Comparison of ENCODE assay signal across 16 mouse cellular contexts in genomic region chr3:86832115-86832514, GRCm38 (mm10).
DNase-seq lines count a peak whose midpoint lies in the region; ATAC-seq and TF ChIP-seq lines count a peak whose summit lies in the region.
"Had no signal": no experiment of that assay in that cellular context is flagged by ENCODE, and none has a peak within 500 bp of the region (broad histone marks: within the 10 kb centered on the region; RNA-seq: fewer than 3 reads in every experiment).

No protein-coding gene starts in this region.

- TF ChIP-seq CTCF in midbrain, postnatal 0 days (IDR thresholded peaks at IDR 0.05) = no peak

- peaks cover 11% of the 10 kb centered on the region; the same call in 1 of the 2 replicates for H3K36me3 ChIP-seq in hindbrain, embryonic 12.5 days
- no peaks in the 10 kb centered on the region for H3K36me3 ChIP-seq in hindbrain, embryonic 11.5 days (ENCODE audit: control insufficient read depth, insufficient read depth, low read length)
- H3K36me3 ChIP-seq in midbrain, embryonic 13.5 days = peaks cover 14% of the 10 kb centered on the region
- no peaks in the 10 kb centered on the region for H3K36me3 ChIP-seq in midbrain, postnatal 0 days (ENCODE audit: insufficient read depth, low read length)
- H3K36me3 ChIP-seq in forebrain, embryonic 15.5 days = peaks cover 11% of the 10 kb centered on the region
- no peaks in the 10 kb centered on the region for H3K36me3 ChIP-seq in neural tube, embryonic 14.5 days (ENCODE audit: control insufficient read depth, insufficient read depth, low read length)
- H3K36me3 ChIP-seq: heart, embryonic 10.5 days; liver, embryonic 12.5 days had no signal

- H3K4me2 ChIP-seq in hindbrain, embryonic 12.5 days (replicated peaks) = no peak overlapping the region
- H3K4me2 ChIP-seq in hindbrain, embryonic 11.5 days (replicated peaks; ENCODE audit: low read depth, low read length) = no peak overlapping the region
- H3K4me2 ChIP-seq in midbrain, embryonic 13.5 days (replicated peaks) = no peak overlapping the region
- H3K4me2 ChIP-seq in midbrain, postnatal 0 days (ENCODE audit: low read depth, low read length, poor library complexity, severe bottlenecking) = no peak overlapping the region
- peak overlapping the region; percentile 4; the same call in 1 of the 2 replicates for H3K4me2 ChIP-seq in forebrain, embryonic 15.5 days (replicated peaks)
- H3K4me2 ChIP-seq in neural tube, embryonic 14.5 days (ENCODE audit: low read depth, low read length) = no peak overlapping the region
- H3K4me2 ChIP-seq: liver, embryonic 12.5 days had no signal

- peak; percentile 51; the same call in 1 of the 2 replicates for ATAC-seq in hindbrain, embryonic 12.5 days (ENCODE audit: low FRiP score)
- no peak for ATAC-seq in hindbrain, embryonic 11.5 days (ENCODE audit: low FRiP score)
- ATAC-seq in midbrain, embryonic 13.5 days = no peak
- no peak for ATAC-seq in midbrain, postnatal 0 days (ENCODE audit: low FRiP score)
- 0 out of 2 replicates have a peak, but pooled peaks have one; percentile 23 for ATAC-seq in forebrain, embryonic 15.5 days (replicated peaks)
- peak; percentile 30; the same call in 1 of the 2 replicates for ATAC-seq in neural tube, embryonic 14.5 days (ENCODE audit: low read depth)
- ATAC-seq: liver, embryonic 12.5 days had no signal

- H3K27ac ChIP-seq in hindbrain, embryonic 12.5 days = no peak overlapping the region; the same call in 1 of the 2 replicates
- no peak overlapping the region for H3K27ac ChIP-seq in hindbrain, embryonic 11.5 days (ENCODE audit: low read depth, low read length)
- H3K27ac ChIP-seq in midbrain, embryonic 13.5 days = 0 out of 2 replicates have a peak overlapping the region, but pooled peaks have one; percentile 49
- no peak overlapping the region for H3K27ac ChIP-seq in midbrain, postnatal 0 days (ENCODE audit: low read depth, low read length)
- peak overlapping the region; percentile 80 for H3K27ac ChIP-seq in forebrain, embryonic 15.5 days (replicated peaks)
- peak overlapping the region; percentile 22; the same call in 1 of the 2 replicates for H3K27ac ChIP-seq in neural tube, embryonic 14.5 days (ENCODE audit: low read depth, low read length)
- H3K27ac ChIP-seq: heart, embryonic 10.5 days; liver, embryonic 12.5 days had no signal

- 74% methylated on average over 8 of the region's 8 CpGs for WGBS in hindbrain, embryonic 12.5 days
- WGBS in hindbrain, embryonic 11.5 days = 76% methylated on average over 8 of the region's 8 CpGs
- 61% methylated on average over 8 of the region's 8 CpGs for WGBS in midbrain, embryonic 13.5 days
- 65% methylated on average over 8 of the region's 8 CpGs for WGBS in midbrain, postnatal 0 days
- WGBS in forebrain, embryonic 15.5 days = 23% methylated on average over 8 of the region's 8 CpGs
- WGBS in neural tube, embryonic 14.5 days = 29% methylated on average over 8 of the region's 8 CpGs

- H3K27me3 ChIP-seq in hindbrain, embryonic 12.5 days = no peaks in the 10 kb centered on the region
- no peaks in the 10 kb centered on the region for H3K27me3 ChIP-seq in hindbrain, embryonic 11.5 days (ENCODE audit: control insufficient read depth, insufficient read depth, low read length)
- H3K27me3 ChIP-seq in midbrain, embryonic 13.5 days = no peaks in the 10 kb centered on the region
- no peaks in the 10 kb centered on the region for H3K27me3 ChIP-seq in midbrain, postnatal 0 days (ENCODE audit: insufficient read depth, low read length)
- no peaks in the 10 kb centered on the region for H3K27me3 ChIP-seq in forebrain, embryonic 15.5 days
- no peaks in the 10 kb centered on the region for H3K27me3 ChIP-seq in neural tube, embryonic 14.5 days (ENCODE audit: control insufficient read depth, insufficient read depth, low read length)
- H3K27me3 ChIP-seq: liver, embryonic 12.5 days had no signal

- no peak overlapping the region for H3K9ac ChIP-seq in hindbrain, embryonic 12.5 days
- H3K9ac ChIP-seq in hindbrain, embryonic 11.5 days (ENCODE audit: low read depth, low read length) = no peak overlapping the region
- H3K9ac ChIP-seq in midbrain, embryonic 13.5 days (replicated peaks) = no peak overlapping the region
- H3K9ac ChIP-seq in midbrain, postnatal 0 days (replicated peaks; ENCODE audit: low read length, poor library complexity, severe bottlenecking) = no peak overlapping the region
- H3K9ac ChIP-seq in forebrain, embryonic 15.5 days (replicated peaks) = no peak overlapping the region
- no peak overlapping the region for H3K9ac ChIP-seq in neural tube, embryonic 14.5 days (replicated peaks; ENCODE audit: low read depth, low read length)
- H3K9ac ChIP-seq: liver, embryonic 12.5 days had no signal

- DNase-seq in hindbrain, embryonic 11.5 days (ENCODE audit: low spot score) = no peak
- no peak for DNase-seq in midbrain, postnatal 0 days (ENCODE audit: low spot score)
- no peak for DNase-seq in kidney, postnatal 10 days
- no peak for DNase-seq in urinary bladder, postnatal 36 days (ENCODE audit: low spot score in 2 of 2)
- DNase-seq: adrenal gland, adult 2 months; cerebellum, postnatal 10 days; gastrocnemius, postnatal 14 days; kidney, adult 18-20 months; left cerebral cortex, postnatal 4 days; lung, postnatal 36 days had no signal

- H3K4me1 ChIP-seq in hindbrain, embryonic 12.5 days = peaks cover 29% of the 10 kb centered on the region
- no peaks in the 10 kb centered on the region for H3K4me1 ChIP-seq in hindbrain, embryonic 11.5 days (replicated peaks; ENCODE audit: control insufficient read depth, insufficient read depth, low read length)
- H3K4me1 ChIP-seq in midbrain, embryonic 13.5 days (replicated peaks) = peaks cover 37% of the 10 kb centered on the region
- peaks cover 3% of the 10 kb centered on the region; the same call in 1 of the 2 replicates for H3K4me1 ChIP-seq in midbrain, postnatal 0 days (ENCODE audit: insufficient read depth, low read length)
- H3K4me1 ChIP-seq in forebrain, embryonic 15.5 days = peaks cover 49% of the 10 kb centered on the region
- peaks cover 15% of the 10 kb centered on the region for H3K4me1 ChIP-seq in neural tube, embryonic 14.5 days (ENCODE audit: control insufficient read depth, insufficient read depth, low read length)
- H3K4me1 ChIP-seq: heart, embryonic 10.5 days; liver, embryonic 12.5 days had no signal

- H3K9me3 ChIP-seq in hindbrain, embryonic 12.5 days (replicated peaks) = no peaks in the 10 kb centered on the region
- no peaks in the 10 kb centered on the region for H3K9me3 ChIP-seq in hindbrain, embryonic 11.5 days (ENCODE audit: control insufficient read depth, low read length)
- no peaks in the 10 kb centered on the region for H3K9me3 ChIP-seq in midbrain, embryonic 13.5 days
- no peaks in the 10 kb centered on the region for H3K9me3 ChIP-seq in midbrain, postnatal 0 days (ENCODE audit: low read length)
- H3K9me3 ChIP-seq in forebrain, embryonic 15.5 days = no peaks in the 10 kb centered on the region
- H3K9me3 ChIP-seq in neural tube, embryonic 14.5 days (ENCODE audit: control insufficient read depth, low read length) = no peaks in the 10 kb centered on the region
- H3K9me3 ChIP-seq: heart, embryonic 10.5 days; liver, embryonic 12.5 days had no signal

- H3K4me3 ChIP-seq in hindbrain, embryonic 12.5 days = no peak overlapping the region
- H3K4me3 ChIP-seq in hindbrain, embryonic 11.5 days (ENCODE audit: low read depth, low read length) = no peak overlapping the region
- H3K4me3 ChIP-seq in midbrain, embryonic 13.5 days (replicated peaks) = no peak overlapping the region
- no peak overlapping the region for H3K4me3 ChIP-seq in midbrain, postnatal 0 days (ENCODE audit: low read depth, low read length)
- H3K4me3 ChIP-seq in forebrain, embryonic 15.5 days = no peak overlapping the region
- no peak overlapping the region for H3K4me3 ChIP-seq in neural tube, embryonic 14.5 days (ENCODE audit: low read depth, low read length)
- H3K4me3 ChIP-seq: heart, embryonic 10.5 days; liver, embryonic 12.5 days had no signal

Comparison
In these comparisons a context has a peak if more than half of its experiments do, and no peak if none do; other contexts are left out.
1. ATAC-seq: peak in hindbrain, embryonic 12.5 days (single experiment), forebrain, embryonic 15.5 days (single experiment) and neural tube, embryonic 14.5 days (single experiment); none in hindbrain, embryonic 11.5 days (single experiment), midbrain, embryonic 13.5 days (single experiment) and midbrain, postnatal 0 days (single experiment).
2. H3K27ac ChIP-seq: peak in midbrain, embryonic 13.5 days (single experiment), forebrain, embryonic 15.5 days (single experiment) and neural tube, embryonic 14.5 days (single experiment); none in hindbrain, embryonic 12.5 days (single experiment), hindbrain, embryonic 11.5 days (single experiment) and midbrain, postnatal 0 days (single experiment).